Mouse (Mus musculus): ENCODE measurements around the gene Epn3. TPM values are rescaled to one million over a fixed set of nuclear protein-coding genes. Genes with fewer than 3 reads are reported as not detected.

Gene Epn3
- polyA plus RNA-seq, 1 experiment from 2014 or later, result 0.84 TPM

GRCm38 (mm10) chr11:94489745-94490144 lies 10.0 kb downstream of the Epn3 start:
- ATAC-seq (replicated peaks; ENCODE audit: low FRiP score), result no peak
- Histone ChIP-seq H3K4me1 (replicated peaks; ENCODE audit: control insufficient read depth, insufficient read depth, low read length) (no peaks in the 10 kb centered on the region; the same call in 1 of the 2 replicates), H3K9me3 (ENCODE audit: control insufficient read depth, low read length) (no peaks in the 10 kb centered on the region), H3K9ac (ENCODE audit: low read depth, low read length) (no peak overlapping the region), H3K36me3 (ENCODE audit: control insufficient read depth, insufficient read depth, low read length) (no peaks in the 10 kb centered on the region), H3K4me3 (ENCODE audit: low read depth, low read length) (no peak overlapping the region), H3K27ac (ENCODE audit: low read depth, low read length) (no peak overlapping the region), H3K27me3 (replicated peaks; ENCODE audit: control insufficient read depth, insufficient read depth, low read length) (peaks cover 60% of the 10 kb centered on the region), H3K4me2 (no peak overlapping the region)
- DNase-seq (ENCODE audit: low spot score), result no peak
- WGBS, result 42% methylated on average over 4 of the region's 4 CpGs

GRCm38 (mm10) chr11:94488767-94489533 lies 10.8 kb downstream of the Epn3 start:
- ATAC-seq (replicated peaks; ENCODE audit: low FRiP score), result no peak
- no peak for DNase-seq (ENCODE audit: low spot score)
- peaks cover 61% of the 10 kb centered on the region for H3K27me3 ChIP-seq (replicated peaks; ENCODE audit: control insufficient read depth, insufficient read depth, low read length)
- no peaks in the 10 kb centered on the region; the same call in 1 of the 2 replicates for H3K4me1 ChIP-seq (replicated peaks; ENCODE audit: control insufficient read depth, insufficient read depth, low read length)
- no peaks in the 10 kb centered on the region for H3K36me3 ChIP-seq (ENCODE audit: control insufficient read depth, insufficient read depth, low read length)
- WGBS, result 78% methylated on average over 11 of the region's 11 CpGs
- H3K4me2 ChIP-seq, result no peak overlapping the region
- no peak overlapping the region for H3K4me3 ChIP-seq (ENCODE audit: low read depth, low read length)
- H3K9ac ChIP-seq (ENCODE audit: low read depth, low read length), result no peak overlapping the region
- H3K9me3 ChIP-seq (ENCODE audit: control insufficient read depth, low read length), result no peaks in the 10 kb centered on the region
- no peak overlapping the region for H3K27ac ChIP-seq (ENCODE audit: low read depth, low read length)

GRCm38 (mm10) chr11:94486001-94486400 lies 13.8 kb downstream of the Epn3 start, which contains the start of gene Spata20:
Spata20 (minus strand) TSS chr11:94486179.
- Histone ChIP-seq H3K27ac (ENCODE audit: low read depth, low read length) (no peak within 1 kb of the TSS), H3K4me3 (ENCODE audit: low read depth, low read length) (no peak within 1 kb of the TSS), H3K4me1 (replicated peaks; ENCODE audit: control insufficient read depth, insufficient read depth, low read length) (no peaks in the 10 kb centered on the region), H3K9me3 (ENCODE audit: control insufficient read depth, low read length) (no peaks in the 10 kb centered on the region), H3K27me3 (replicated peaks; ENCODE audit: control insufficient read depth, insufficient read depth, low read length) (peaks cover 43% of the 10 kb centered on the region), H3K9ac (ENCODE audit: low read depth, low read length) (no peak within 1 kb of the TSS), H3K4me2 (peak within 1 kb of the TSS; percentile 18; the same call in 1 of the 2 replicates), H3K36me3 (ENCODE audit: control insufficient read depth, insufficient read depth, low read length) (no peaks in the 10 kb centered on the region)
- 4% methylated on average over 24 of the region's 24 CpGs for WGBS
- ATAC-seq (replicated peaks; ENCODE audit: low FRiP score) (peak; percentile 56; the same call in 1 of the 2 replicates), DNase-seq (ENCODE audit: low spot score) (peak; percentile 79)

GRCm38 (mm10) chr11:94485223-94485622 lies 14.6 kb downstream of the Epn3 start:
- Histone ChIP-seq H3K27me3 (replicated peaks; ENCODE audit: control insufficient read depth, insufficient read depth, low read length) (peaks cover 38% of the 10 kb centered on the region), H3K36me3 (ENCODE audit: control insufficient read depth, insufficient read depth, low read length) (no peaks in the 10 kb centered on the region)

GRCm38 (mm10) chr11:94484636-94485035 lies 15.1 kb downstream of the Epn3 start:
- H3K4me1 ChIP-seq (replicated peaks; ENCODE audit: control insufficient read depth, insufficient read depth, low read length), result no peaks in the 10 kb centered on the region
- no peak for ATAC-seq (replicated peaks; ENCODE audit: low FRiP score)
- 84% methylated on average over 9 of the region's 9 CpGs for WGBS
- H3K27me3 ChIP-seq (replicated peaks; ENCODE audit: control insufficient read depth, insufficient read depth, low read length), result peaks cover 33% of the 10 kb centered on the region
- H3K36me3 ChIP-seq (ENCODE audit: control insufficient read depth, insufficient read depth, low read length), result no peaks in the 10 kb centered on the region
- no peak overlapping the region for H3K9ac ChIP-seq (ENCODE audit: low read depth, low read length)
- H3K4me3 ChIP-seq (ENCODE audit: low read depth, low read length), result no peak overlapping the region
- no peak for DNase-seq (ENCODE audit: low spot score)
- no peak overlapping the region for H3K27ac ChIP-seq (ENCODE audit: low read depth, low read length)
- no peak overlapping the region for H3K4me2 ChIP-seq
- H3K9me3 ChIP-seq (ENCODE audit: control insufficient read depth, low read length), result no peaks in the 10 kb centered on the region

More at GRCm38 (mm10) chr11:94485223-94485622, 14.6 kb downstream of the Epn3 start:
- Histone ChIP-seq H3K4me3 (ENCODE audit: low read depth, low read length) (no peak overlapping the region), H3K27ac (ENCODE audit: low read depth, low read length) (no peak overlapping the region), H3K9ac (ENCODE audit: low read depth, low read length) (no peak overlapping the region), H3K9me3 (ENCODE audit: control insufficient read depth, low read length) (no peaks in the 10 kb centered on the region), H3K4me2 (no peak overlapping the region), H3K4me1 (replicated peaks; ENCODE audit: control insufficient read depth, insufficient read depth, low read length) (no peaks in the 10 kb centered on the region)
- ATAC-seq (replicated peaks; ENCODE audit: low FRiP score) (no peak), DNase-seq (ENCODE audit: low spot score) (no peak)
- 66% methylated on average over 5 of the region's 5 CpGs for WGBS

GRCm38 (mm10) chr11:94483921-94484320 lies 15.9 kb downstream of the Epn3 start:
- Histone ChIP-seq H3K9me3 (ENCODE audit: control insufficient read depth, low read length) (no peaks in the 10 kb centered on the region), H3K27ac (ENCODE audit: low read depth, low read length) (no peak overlapping the region), H3K4me1 (replicated peaks; ENCODE audit: control insufficient read depth, insufficient read depth, low read length) (no peaks in the 10 kb centered on the region), H3K27me3 (replicated peaks; ENCODE audit: control insufficient read depth, insufficient read depth, low read length) (peaks cover 33% of the 10 kb centered on the region), H3K4me3 (ENCODE audit: low read depth, low read length) (no peak overlapping the region), H3K9ac (ENCODE audit: low read depth, low read length) (no peak overlapping the region), H3K36me3 (ENCODE audit: control insufficient read depth, insufficient read depth, low read length) (no peaks in the 10 kb centered on the region), H3K4me2 (no peak overlapping the region)
- ATAC-seq (replicated peaks; ENCODE audit: low FRiP score), result no peak
- DNase-seq (ENCODE audit: low spot score), result no peak
- WGBS, result 78% methylated on average over 14 of the region's 14 CpGs

GRCm38 (mm10) chr11:94483436-94483835 lies 16.3 kb downstream of the Epn3 start:
- H3K4me1 ChIP-seq (replicated peaks; ENCODE audit: control insufficient read depth, insufficient read depth, low read length), result no peaks in the 10 kb centered on the region
- H3K9me3 ChIP-seq (ENCODE audit: control insufficient read depth, low read length), result no peaks in the 10 kb centered on the region
- DNase-seq (ENCODE audit: low spot score) (no peak), ATAC-seq (replicated peaks; ENCODE audit: low FRiP score) (no peak)
- peaks cover 35% of the 10 kb centered on the region for H3K27me3 ChIP-seq (replicated peaks; ENCODE audit: control insufficient read depth, insufficient read depth, low read length)
- no peak overlapping the region for H3K27ac ChIP-seq (ENCODE audit: low read depth, low read length)
- H3K4me2 ChIP-seq, result no peak overlapping the region
- H3K36me3 ChIP-seq (ENCODE audit: control insufficient read depth, insufficient read depth, low read length), result no peaks in the 10 kb centered on the region
- WGBS, result 69% methylated on average over 11 of the region's 11 CpGs
- H3K9ac ChIP-seq (ENCODE audit: low read depth, low read length), result no peak overlapping the region
- no peak overlapping the region for H3K4me3 ChIP-seq (ENCODE audit: low read depth, low read length)

- 84% methylated on average over 11 of the region's 11 CpGs for WGBS
- H3K27me3 ChIP-seq (replicated peaks; ENCODE audit: control insufficient read depth, insufficient read depth, low read length), result peaks cover 41% of the 10 kb centered on the region
- no peak overlapping the region for H3K9ac ChIP-seq (ENCODE audit: low read depth, low read length)
Observed at GRCm38 (mm10) chr11:94482738-94483137, 17.0 kb downstream of the Epn3 start.

GRCm38 (mm10) chr11:94481963-94482362 lies 17.8 kb downstream of the Epn3 start:
- 81% methylated on average over 7 of the region's 7 CpGs for WGBS
- ATAC-seq (replicated peaks; ENCODE audit: low FRiP score) (no peak), DNase-seq (ENCODE audit: low spot score) (no peak)
- Histone ChIP-seq H3K9ac (ENCODE audit: low read depth, low read length) (no peak overlapping the region), H3K9me3 (ENCODE audit: control insufficient read depth, low read length) (no peaks in the 10 kb centered on the region), H3K4me1 (replicated peaks; ENCODE audit: control insufficient read depth, insufficient read depth, low read length) (no peaks in the 10 kb centered on the region), H3K36me3 (ENCODE audit: control insufficient read depth, insufficient read depth, low read length) (no peaks in the 10 kb centered on the region), H3K27ac (ENCODE audit: low read depth, low read length) (no peak overlapping the region), H3K27me3 (replicated peaks; ENCODE audit: control insufficient read depth, insufficient read depth, low read length) (peaks cover 46% of the 10 kb centered on the region), H3K4me2 (no peak overlapping the region), H3K4me3 (ENCODE audit: low read depth, low read length) (no peak overlapping the region)

More at GRCm38 (mm10) chr11:94482738-94483137, 17.0 kb downstream of the Epn3 start:
- Histone ChIP-seq H3K27ac (ENCODE audit: low read depth, low read length) (no peak overlapping the region), H3K9me3 (ENCODE audit: control insufficient read depth, low read length) (no peaks in the 10 kb centered on the region), H3K4me3 (ENCODE audit: low read depth, low read length) (no peak overlapping the region), H3K4me1 (replicated peaks; ENCODE audit: control insufficient read depth, insufficient read depth, low read length) (no peaks in the 10 kb centered on the region), H3K36me3 (ENCODE audit: control insufficient read depth, insufficient read depth, low read length) (no peaks in the 10 kb centered on the region), H3K4me2 (no peak overlapping the region)
- DNase-seq (ENCODE audit: low spot score), result no peak
- ATAC-seq (replicated peaks; ENCODE audit: low FRiP score), result no peak
